Mouse (Mus musculus) lung, adult 2 months (tissue): ENCODE measurements around the gene Tyw3.
"Not testable (repeated sequence)": the region's sequence is repeated elsewhere in the genome, so short reads cannot be mapped to it uniquely, and the experiment has no call there.

Source experiments
- CTCF ChIP-seq: fragments of 200-500 bp; IDR thresholded peaks from 2 replicates; pipeline ENCODE4 v1.5.1; 2011; ENCODE audit warnings: mild to moderate bottlenecking, low read length, control low read depth; ENCODE audit not compliant: insufficient read depth
- POLR2A ChIP-seq: fragments of 200-500 bp; IDR thresholded peaks from 2 replicates; pipeline ENCODE4 v1.6.1; 2011; ENCODE audit warnings: low read depth, mild to moderate bottlenecking, control low read depth, low read length, borderline replicate concordance; ENCODE audit errors: extremely low read depth

DNA sequence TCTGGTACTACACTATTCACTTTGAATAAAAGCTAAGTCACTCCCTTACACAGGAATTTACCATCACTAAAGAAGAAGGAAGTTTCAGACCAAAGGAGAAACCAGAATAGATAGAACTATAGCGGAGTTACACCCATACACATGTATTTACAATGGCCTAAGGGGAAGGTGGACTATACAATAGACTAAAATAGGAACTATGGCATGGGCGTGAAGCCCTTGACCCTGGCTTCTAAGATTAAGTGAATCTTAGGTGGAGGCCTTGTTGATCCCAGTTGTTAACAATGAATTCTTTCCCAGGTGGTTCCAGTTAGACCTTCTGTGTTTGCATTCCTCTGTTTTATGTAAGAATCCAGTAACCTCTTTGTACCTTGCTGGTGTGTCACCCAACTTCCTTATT, 34.4 kb upstream of the Tyw3 start:
- TF ChIP-seq CTCF, POLR2A: not testable (repeated sequence)
